Mouse (Mus musculus) activated CD4-positive, CD25-positive, alpha-beta regulatory T cell, adult 9 weeks (primary cell): ENCODE data around the gene Ceacam14. TPM values are rescaled to one million over a fixed set of nuclear protein-coding genes. Genes with fewer than 3 reads are reported as not detected.

Experiments used
- polyA plus RNA-seq: library from polyadenylated mRNA; unstranded; fragments of 100-300 nt; shearing (Covaris generic); gene quantifications from one replicate; pipeline ENCODE4 v1.2.1, GENCODE M21; 2017

Gene Ceacam14
- polyA plus RNA-seq, result not detected

DNA sequence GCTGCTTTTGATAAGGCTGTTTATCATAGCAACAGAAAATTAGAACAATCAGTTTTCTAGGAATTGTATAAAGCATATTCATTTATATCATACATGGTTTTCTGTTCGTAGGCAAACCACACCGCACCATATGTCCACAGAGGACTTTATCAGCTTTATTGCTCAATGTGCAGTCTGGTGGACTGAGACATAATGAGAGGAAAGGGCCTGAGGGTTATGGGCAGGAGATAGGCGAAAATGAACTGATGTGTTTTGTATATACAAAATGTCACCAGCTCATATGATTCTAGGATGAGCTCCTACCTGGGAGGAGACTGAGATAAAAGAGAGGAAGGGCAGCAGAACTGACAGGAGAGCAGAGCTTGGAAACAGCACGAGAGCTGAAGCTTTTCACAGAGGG lies at the start of gene Ceacam14:
Gene Ceacam14, plus strand, starts transcription at position 301 of the 400 bp plus-strand sequence.

Other genes with a start within 250 kb of the Ceacam14 start
- not detected for gene Ceacam5, start 99.4 kb upstream of the Ceacam14 start, polyA plus RNA-seq
- not detected for gene Gm5155, start 59.1 kb downstream of the Ceacam14 start, polyA plus RNA-seq
- not detected for gene Ceacam11, start 159.5 kb downstream of the Ceacam14 start, polyA plus RNA-seq
- not detected for gene Ceacam13, start 197.3 kb downstream of the Ceacam14 start, polyA plus RNA-seq